Mouse (Mus musculus): Measurements from ENCODE around the gene Asgr1. TPM values are rescaled to one million over a fixed set of nuclear protein-coding genes. Genes with fewer than 3 reads are reported as not detected.

Gene Asgr1
- polyA plus RNA-seq, 1 experiment: 0.06 TPM

DNA sequence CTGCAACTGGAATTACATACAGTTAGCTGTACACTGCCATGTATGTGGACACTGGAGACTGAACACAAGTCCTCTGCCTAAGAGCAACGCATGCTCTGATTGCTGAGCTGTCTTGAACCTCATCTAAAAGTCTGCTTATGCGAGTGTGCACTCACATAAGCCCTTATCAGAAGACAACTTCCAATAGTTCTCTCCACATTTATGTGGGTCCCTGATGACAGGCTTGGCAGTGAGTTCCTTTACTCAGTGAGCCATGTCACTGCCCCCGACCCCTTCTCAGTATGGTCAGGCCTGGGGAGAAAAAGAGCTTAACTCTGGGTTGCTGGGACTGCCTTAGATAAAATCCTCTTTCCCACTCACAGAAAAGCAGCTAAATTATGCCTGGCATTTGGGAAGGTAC lies 37.2 kb upstream of the Asgr1 start, which contains the start of gene Dlg4:
Dlg4 (plus strand) TSS at position 274 of the 400 bp plus-strand sequence.
- H3K36me3 ChIP-seq (ENCODE audit: control insufficient read depth, insufficient read depth): peaks cover 12% of the 10 kb centered on the region
- peak within 1 kb of the TSS; percentile 43 for H3K4me3 ChIP-seq
- TF ChIP-seq MYOD1 (IDR thresholded peaks at IDR 0.05; ENCODE audit: control insufficient read depth in 1 of 3, insufficient read length in 2 of 3, low read depth in 2 of 3) (no peak), CEBPB (IDR thresholded peaks at IDR 0.05; ENCODE audit: insufficient read depth, poor library complexity, severe bottlenecking) (no peak), TCF12 (IDR thresholded peaks at IDR 0.05; ENCODE audit: insufficient read depth, poor library complexity, severe bottlenecking) (no peak), TCF3 (IDR thresholded peaks at IDR 0.05; ENCODE audit: insufficient read length, low read depth) (no peak), USF1 (IDR thresholded peaks at IDR 0.05; ENCODE audit: low read depth) (no peak), POLR2AphosphoS2 (IDR thresholded peaks at IDR 0.05; ENCODE audit: insufficient read length, low read depth) (no peak), MAX (IDR thresholded peaks at IDR 0.05; ENCODE audit: low read depth) (no peak), E2F4 (IDR thresholded peaks at IDR 0.05; ENCODE audit: insufficient read depth) (no peak), REST (IDR thresholded peaks at IDR 0.05; ENCODE audit: insufficient read depth, insufficient read length) (no peak), MYOG (IDR thresholded peaks at IDR 0.05; ENCODE audit: control insufficient read depth in 1 of 3, insufficient read depth in 1 of 3, insufficient read length in 2 of 3, low read depth in 2 of 3) (no peak), POLR2A (IDR thresholded peaks at IDR 0.05; ENCODE audit: insufficient read length, low read depth) (no peak), SRF (IDR thresholded peaks at IDR 0.05; ENCODE audit: control insufficient read depth, insufficient read length, low read depth) (no peak)
- no peaks in the 10 kb centered on the region for H3K27me3 ChIP-seq (ENCODE audit: control insufficient read depth, insufficient read depth, insufficient read length)
- H3K4me2 ChIP-seq (ENCODE audit: low read depth): peak within 1 kb of the TSS; percentile 81
- peaks cover 20% of the 10 kb centered on the region for H3K79me2 ChIP-seq (ENCODE audit: control insufficient read depth, insufficient read depth)
- no peak within 1 kb of the TSS for H3ac ChIP-seq (ENCODE audit: control insufficient read depth, insufficient read length)

DNA sequence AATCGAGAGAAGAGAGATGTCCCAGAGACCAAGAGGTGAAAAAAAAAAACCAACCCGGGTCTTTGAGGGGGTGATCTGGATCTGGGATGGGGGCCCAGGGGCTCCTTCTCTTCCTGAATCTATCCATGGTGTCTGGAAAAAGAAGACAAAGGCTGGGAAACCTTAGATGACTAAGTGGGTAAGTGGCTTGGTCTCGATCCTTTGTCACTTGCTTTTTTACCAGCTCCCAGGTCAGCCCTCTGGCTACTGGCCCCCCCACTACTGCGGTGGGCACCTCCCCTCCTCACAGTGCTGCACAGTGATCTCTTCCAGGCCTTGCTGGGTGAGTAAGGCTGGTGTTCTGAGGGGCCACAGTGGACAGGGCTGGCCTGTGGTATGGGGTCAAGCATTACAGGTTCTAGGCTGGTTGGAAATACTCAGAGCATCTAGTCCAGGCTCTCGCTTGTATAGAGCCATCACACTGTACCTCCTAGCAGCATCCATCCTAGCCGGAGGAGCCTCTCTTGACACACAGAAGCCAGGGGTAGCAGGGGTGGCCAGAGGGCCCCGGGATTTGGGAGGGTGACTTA lies 36.6 kb upstream of the Asgr1 start:
- Histone ChIP-seq H3K4me3 (peak overlapping the region; percentile 43), H3K79me2 (ENCODE audit: control insufficient read depth, insufficient read depth) (peaks cover 26% of the 10 kb centered on the region)

DNA sequence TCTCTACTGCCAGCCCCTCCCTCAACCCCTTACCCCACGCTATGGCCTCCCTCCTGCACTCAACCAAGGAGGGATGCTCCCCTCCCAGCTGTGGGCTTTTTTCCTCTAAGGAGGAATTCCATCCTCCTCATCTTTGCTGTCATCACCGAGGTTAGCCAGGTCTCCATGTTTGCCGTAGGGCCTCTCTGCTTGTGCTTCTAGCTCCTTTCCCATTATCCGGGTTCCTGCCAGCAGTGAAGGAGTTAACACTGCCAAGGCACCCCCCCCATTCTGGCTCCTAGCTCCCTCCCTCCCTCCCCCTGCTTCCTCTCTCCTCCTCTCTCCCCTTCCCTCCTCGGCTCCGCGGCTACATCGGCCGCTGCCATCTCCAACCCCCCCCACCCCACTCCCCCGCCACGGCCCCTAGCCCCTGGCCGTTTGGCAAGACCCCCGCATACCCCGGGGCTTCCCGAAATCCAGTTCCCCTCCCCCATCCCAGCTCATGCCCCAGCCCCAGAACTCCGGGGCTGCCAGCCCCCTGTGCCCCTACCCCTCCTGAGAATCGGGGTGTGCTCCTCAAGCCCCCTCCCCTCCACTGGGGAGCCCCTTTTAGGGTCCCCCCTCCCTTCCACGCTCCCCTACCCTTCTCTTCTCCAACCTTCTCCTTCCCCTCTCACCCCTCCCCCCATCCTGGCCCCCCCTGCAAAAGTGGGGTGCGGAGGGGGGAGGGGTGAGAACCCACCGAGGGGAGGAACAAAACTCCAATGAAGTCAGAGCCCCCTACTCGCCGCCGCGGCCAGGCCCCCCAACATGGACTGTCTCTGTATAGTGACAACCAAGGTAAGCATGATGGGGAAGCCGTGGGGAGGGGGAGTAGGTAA lies 35.5 kb upstream of the Asgr1 start:
- no peak for TF ChIP-seq E2F4 (IDR thresholded peaks at IDR 0.05; ENCODE audit: insufficient read depth)
- no peak for TF ChIP-seq SRF (IDR thresholded peaks at IDR 0.05; ENCODE audit: control insufficient read depth, insufficient read length, low read depth)
- no peak for TF ChIP-seq REST (IDR thresholded peaks at IDR 0.05; ENCODE audit: insufficient read depth, insufficient read length)
- TF ChIP-seq MYOG (IDR thresholded peaks at IDR 0.05; ENCODE audit: control insufficient read depth in 1 of 3, insufficient read depth in 1 of 3, insufficient read length in 2 of 3, low read depth in 2 of 3): no peak
- no peak for TF ChIP-seq MAX (IDR thresholded peaks at IDR 0.05; ENCODE audit: low read depth)
- no peak for TF ChIP-seq TCF3 (IDR thresholded peaks at IDR 0.05; ENCODE audit: insufficient read length, low read depth)
- Histone ChIP-seq H3K79me2 (ENCODE audit: control insufficient read depth, insufficient read depth) (peaks cover 29% of the 10 kb centered on the region), H3K4me3 (peak overlapping the region; percentile 43), H3ac (ENCODE audit: control insufficient read depth, insufficient read length) (no peak overlapping the region), H3K4me2 (ENCODE audit: low read depth) (peak overlapping the region; percentile 92), H3K27me3 (ENCODE audit: control insufficient read depth, insufficient read depth, insufficient read length) (no peaks in the 10 kb centered on the region), H3K36me3 (ENCODE audit: control insufficient read depth, insufficient read depth) (no peaks in the 10 kb centered on the region)

More for the DNA sequence above, 36.6 kb upstream of the Asgr1 start:
- peak overlapping the region; percentile 81 for H3K4me2 ChIP-seq (ENCODE audit: low read depth)
- H3K27me3 ChIP-seq (ENCODE audit: control insufficient read depth, insufficient read depth, insufficient read length): no peaks in the 10 kb centered on the region
- TF ChIP-seq CEBPB (IDR thresholded peaks at IDR 0.05; ENCODE audit: insufficient read depth, poor library complexity, severe bottlenecking) (no peak), E2F4 (IDR thresholded peaks at IDR 0.05; ENCODE audit: insufficient read depth) (no peak), MYOG (IDR thresholded peaks at IDR 0.05; ENCODE audit: control insufficient read depth in 1 of 3, insufficient read depth in 1 of 3, insufficient read length in 2 of 3, low read depth in 2 of 3) (no peak), POLR2A (IDR thresholded peaks at IDR 0.05; ENCODE audit: insufficient read length, low read depth) (no peak), SRF (IDR thresholded peaks at IDR 0.05; ENCODE audit: control insufficient read depth, insufficient read length, low read depth) (no peak), REST (IDR thresholded peaks at IDR 0.05; ENCODE audit: insufficient read depth, insufficient read length) (no peak), POLR2AphosphoS2 (IDR thresholded peaks at IDR 0.05; ENCODE audit: insufficient read length, low read depth) (no peak), MAX (IDR thresholded peaks at IDR 0.05; ENCODE audit: low read depth) (no peak), USF1 (IDR thresholded peaks at IDR 0.05; ENCODE audit: low read depth) (no peak), MYOD1 (IDR thresholded peaks at IDR 0.05; ENCODE audit: control insufficient read depth in 1 of 3, insufficient read length in 2 of 3, low read depth in 2 of 3) (no peak), TCF12 (IDR thresholded peaks at IDR 0.05; ENCODE audit: insufficient read depth, poor library complexity, severe bottlenecking) (no peak), TCF3 (IDR thresholded peaks at IDR 0.05; ENCODE audit: insufficient read length, low read depth) (no peak)
- H3ac ChIP-seq (ENCODE audit: control insufficient read depth, insufficient read length): no peak overlapping the region
- H3K36me3 ChIP-seq (ENCODE audit: control insufficient read depth, insufficient read depth): peaks cover 6% of the 10 kb centered on the region

DNA sequence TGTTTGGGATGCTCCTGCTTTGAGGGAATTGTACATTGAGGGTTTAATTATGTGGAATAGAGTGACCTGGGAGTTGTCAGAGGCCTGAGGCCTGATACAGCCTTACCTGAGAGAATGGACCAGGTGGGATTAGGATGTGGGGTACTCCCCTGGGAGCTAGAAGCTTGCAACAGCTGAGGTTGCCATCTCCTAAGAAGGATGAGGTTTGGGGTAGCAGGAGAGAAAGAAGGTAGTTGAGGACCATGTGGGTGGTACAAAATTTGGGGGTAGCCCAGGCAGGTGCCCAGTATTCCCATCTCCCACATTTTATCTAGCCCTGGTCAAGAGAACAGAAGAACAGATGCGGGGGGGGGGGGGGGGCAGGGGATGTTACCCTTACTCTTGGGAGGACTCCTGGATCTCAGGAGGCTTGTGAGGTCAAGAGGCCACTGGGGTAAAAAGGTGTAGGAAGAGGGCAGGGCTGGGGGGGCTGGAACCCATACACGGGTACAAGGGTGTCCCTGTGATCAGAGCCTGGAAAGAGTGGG lies 34.3 kb upstream of the Asgr1 start:
- peak overlapping the region; percentile 92 for H3K4me2 ChIP-seq (ENCODE audit: low read depth)
- H3K36me3 ChIP-seq (ENCODE audit: control insufficient read depth, insufficient read depth): no peaks in the 10 kb centered on the region
- H3ac ChIP-seq (ENCODE audit: control insufficient read depth, insufficient read length): no peak overlapping the region
- no peaks in the 10 kb centered on the region for H3K27me3 ChIP-seq (ENCODE audit: control insufficient read depth, insufficient read depth, insufficient read length)
- TF ChIP-seq E2F4 (IDR thresholded peaks at IDR 0.05; ENCODE audit: insufficient read depth) (no peak), MAX (IDR thresholded peaks at IDR 0.05; ENCODE audit: low read depth) (no peak)
- peak overlapping the region; percentile 43 for H3K4me3 ChIP-seq
- H3K79me2 ChIP-seq (ENCODE audit: control insufficient read depth, insufficient read depth): peaks cover 32% of the 10 kb centered on the region
